In genomic region chr14:55643060-55643907, GRCm38 (mm10) we compare ENCODE assay signal across 7 mouse cellular contexts. TPM values are rescaled to one million over a fixed set of nuclear protein-coding genes. Genes with fewer than 3 reads are reported as not detected.
A peak's percentile ranks its signal among the peaks of the same experiment; 100 is the strongest.
DNase-seq lines count a peak whose midpoint lies in the region; ATAC-seq and TF ChIP-seq lines count a peak whose summit lies in the region.

Tm9sf1 (minus strand) TSS chr14:55643806.

- peak; percentile 85 for ATAC-seq in intestine, postnatal 0 days
- ATAC-seq in midbrain, embryonic 12.5 days (ENCODE audit: low FRiP score, low read depth) = peak; percentile 90

- peak within 1 kb of the TSS; percentile 91 for H3K9ac ChIP-seq in intestine, postnatal 0 days (ENCODE audit: low read depth, low read length)
- peak within 1 kb of the TSS; percentile 89 for H3K9ac ChIP-seq in midbrain, embryonic 12.5 days (replicated peaks)

- TF ChIP-seq POLR2A in small intestine, adult 2 months (IDR thresholded peaks at IDR 0.05; ENCODE audit: low read depth, low read length) = peak; percentile 12; the same call in 1 of the 2 replicates

- under 1% methylated on average over 88 of the region's 89 CpGs for WGBS in intestine, postnatal 0 days
- under 1% methylated on average over 87 of the region's 89 CpGs for WGBS in midbrain, embryonic 12.5 days
- WGBS in small intestine, adult 2 months = under 1% methylated on average over 89 of the region's 89 CpGs

- peaks cover 23% of the 10 kb centered on the region for H3K36me3 ChIP-seq in intestine, postnatal 0 days (ENCODE audit: control insufficient read depth, insufficient read depth)
- peaks cover 39% of the 10 kb centered on the region for H3K36me3 ChIP-seq in midbrain, embryonic 12.5 days
- peaks cover 26% of the 10 kb centered on the region for H3K36me3 ChIP-seq in small intestine, adult 2 months (ENCODE audit: control insufficient read depth, insufficient read depth, low read length)

- TF ChIP-seq CTCF in intestine, postnatal 0 days (IDR thresholded peaks at IDR 0.05; ENCODE audit: low read depth) = peak; percentile 44
- no peak for TF ChIP-seq CTCF in small intestine, adult 2 months (IDR thresholded peaks at IDR 0.05; ENCODE audit: extremely low read depth, insufficient read length, insufficient replicate concordance, low read depth, low read length)

- DNase-seq in adrenal gland, adult 2 months = peak; percentile 94
- peak; percentile 68 for DNase-seq in embryo, embryonic 11.5 days (ENCODE audit: low read depth, low spot score)
- DNase-seq in gastrocnemius, postnatal 4 days (ENCODE audit: low spot score in 2 of 2) = peak; percentile 67 to 87
- DNase-seq in left cerebral cortex, postnatal 4 days = peak; percentile 80

- intact Hi-C loops in left cerebral cortex, postnatal 4 days (cut with DNase I) = no loop called here

- peak within 1 kb of the TSS; percentile 66 for H3K4me2 ChIP-seq in intestine, postnatal 0 days (replicated peaks; ENCODE audit: low read depth)
- H3K4me2 ChIP-seq in midbrain, embryonic 12.5 days (replicated peaks) = peak within 1 kb of the TSS; percentile 77

- H3K4me3 ChIP-seq in intestine, postnatal 0 days (ENCODE audit: low read depth, low read length) = peak within 1 kb of the TSS; percentile 90
- H3K4me3 ChIP-seq in midbrain, embryonic 12.5 days = peak within 1 kb of the TSS; percentile 95
- peak within 1 kb of the TSS; percentile 93 for H3K4me3 ChIP-seq in small intestine, adult 2 months (ENCODE audit: low read depth, low read length)

- H3K4me1 ChIP-seq in intestine, postnatal 0 days (replicated peaks; ENCODE audit: control insufficient read depth, insufficient read depth, low read length) = no peaks in the 10 kb centered on the region
- H3K4me1 ChIP-seq in midbrain, embryonic 12.5 days = peaks cover 21% of the 10 kb centered on the region
- peaks cover 11% of the 10 kb centered on the region; the same call in 1 of the 2 replicates for H3K4me1 ChIP-seq in small intestine, adult 2 months (ENCODE audit: control insufficient read depth, insufficient read depth, insufficient read length, low read length)

- H3K27ac ChIP-seq in intestine, postnatal 0 days (ENCODE audit: low read depth, low read length) = peak within 1 kb of the TSS; percentile 97
- H3K27ac ChIP-seq in midbrain, embryonic 12.5 days (replicated peaks) = peak within 1 kb of the TSS; percentile 95
- H3K27ac ChIP-seq in small intestine, adult 2 months (ENCODE audit: insufficient read depth, low read depth, low read length) = peak within 1 kb of the TSS; percentile 97

- no peaks in the 10 kb centered on the region for H3K9me3 ChIP-seq in intestine, postnatal 0 days (ENCODE audit: control insufficient read depth)
- no peaks in the 10 kb centered on the region for H3K9me3 ChIP-seq in midbrain, embryonic 12.5 days

- no peaks in the 10 kb centered on the region for H3K27me3 ChIP-seq in intestine, postnatal 0 days (replicated peaks; ENCODE audit: control insufficient read depth, insufficient read depth, low read length)
- H3K27me3 ChIP-seq in midbrain, embryonic 12.5 days = no peaks in the 10 kb centered on the region
- no peaks in the 10 kb centered on the region for H3K27me3 ChIP-seq in small intestine, adult 2 months (ENCODE audit: control insufficient read depth, insufficient read depth, low read length)

RNA-seq across cellular contexts. Expression of gene Tm9sf1, which starts in this region (rescaled TPM):
- 10 to 100 TPM; 76.7 to 86.1 TPM for total RNA-seq in adrenal gland, adult 2 months (2021)
- polyA plus RNA-seq in adrenal gland, adult 2 months (2012; rRNA removed) = 128 and 151 TPM in 2 replicates
- total RNA-seq in gastrocnemius, postnatal 4 days (2021) = 10 to 100 TPM; 46.8 to 47.8 TPM
- 94.6 and 95.9 TPM in 2 replicates for polyA plus RNA-seq in intestine, postnatal 0 days (2015; fragmentation: Nextera tagmentation; extraction: Ambion mirVana)
- 10 to 100 TPM; 35.3 to 41.1 TPM for total RNA-seq in left cerebral cortex, postnatal 4 days (2021)
- polyA plus RNA-seq in midbrain, embryonic 12.5 days (2016; fragmentation: Nextera tagmentation; extraction: Ambion mirVana) = 64.0 and 66.1 TPM in 2 replicates
- 58.8 and 104 TPM in 2 replicates for polyA plus RNA-seq in small intestine, adult 2 months (2012; rRNA removed)

Comparison
In these comparisons a context has a peak if more than half of its experiments do, and no peak if none do; other contexts are left out.
1. Peak in every context shown above with its lines: DNase-seq, ATAC-seq, H3K4me3 ChIP-seq and H3K27ac ChIP-seq.